Mouse (Mus musculus) embryonic fibroblast, embryonic 13.5 days (primary cell): ENCODE results near the gene Pld4.

Experiments used
- CTCF ChIP-seq: IDR thresholded peaks from 2 replicates; pipeline ENCODE4 v1.5.1; 2011; ENCODE audit warnings: mild to moderate bottlenecking, control low read depth, low read length, moderate library complexity, borderline replicate concordance; ENCODE audit not compliant: insufficient read depth
- POLR2A ChIP-seq: IDR thresholded peaks from 2 replicates; pipeline ENCODE4 v1.6.1; 2011; ENCODE audit warnings: low read depth, mild to moderate bottlenecking, control low read depth, low read length, moderate library complexity

DNA sequence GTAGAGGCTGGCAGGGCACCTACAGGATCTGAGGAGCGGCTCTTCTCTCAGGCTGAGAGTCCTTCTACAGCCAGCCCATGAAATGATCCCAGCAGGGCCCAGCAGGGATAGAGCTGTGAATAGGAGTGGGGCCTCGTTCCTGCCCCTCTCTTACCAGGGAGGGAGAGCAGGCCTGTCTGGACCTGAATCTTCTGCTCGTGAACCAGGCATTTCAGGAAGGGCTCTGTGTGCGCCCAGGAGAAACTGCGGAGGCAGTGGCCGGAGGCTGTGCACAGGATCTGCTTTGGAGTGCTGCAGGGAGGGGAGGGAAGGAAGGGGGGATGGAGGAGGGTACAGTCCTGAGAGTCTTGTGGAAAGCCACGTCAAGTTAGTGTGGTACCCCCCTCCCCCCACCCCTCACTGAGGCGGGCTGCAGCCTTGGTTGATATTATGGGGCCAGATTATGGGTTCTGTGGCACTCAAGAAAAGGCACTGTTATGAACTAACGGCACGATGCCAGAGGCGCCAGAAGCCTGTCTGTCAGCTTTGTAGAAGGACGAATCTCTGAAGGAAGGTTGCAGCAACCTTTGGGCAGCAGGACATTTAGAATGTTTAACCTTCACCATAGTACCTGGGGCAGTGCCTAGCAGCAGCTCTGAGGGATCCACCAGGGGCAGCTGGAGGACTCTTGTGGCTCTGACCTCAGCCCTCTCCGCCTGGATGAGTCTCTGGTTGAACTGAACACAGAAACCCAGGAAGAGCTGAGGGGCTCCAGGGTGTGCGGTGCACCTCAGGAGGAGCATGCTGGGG, 54.4 kb downstream of the Pld4 start:
- TF ChIP-seq CTCF (no peak), POLR2A (no peak)
